Mouse (Mus musculus) heart, postnatal 0 days (tissue): Measurements from ENCODE around the gene Snx12.

Source experiments
- CTCF ChIP-seq: IDR thresholded peaks from 2 replicates; pipeline ENCODE4 v1.5.1; 2016; ENCODE audit warnings: antibody characterized with exemption, control low read depth, low read depth
- EP300 ChIP-seq: IDR thresholded peaks from 2 replicates; pipeline ENCODE4 v1.6.1; 2016; ENCODE audit warnings: antibody characterized with exemption, low read depth

DNA sequence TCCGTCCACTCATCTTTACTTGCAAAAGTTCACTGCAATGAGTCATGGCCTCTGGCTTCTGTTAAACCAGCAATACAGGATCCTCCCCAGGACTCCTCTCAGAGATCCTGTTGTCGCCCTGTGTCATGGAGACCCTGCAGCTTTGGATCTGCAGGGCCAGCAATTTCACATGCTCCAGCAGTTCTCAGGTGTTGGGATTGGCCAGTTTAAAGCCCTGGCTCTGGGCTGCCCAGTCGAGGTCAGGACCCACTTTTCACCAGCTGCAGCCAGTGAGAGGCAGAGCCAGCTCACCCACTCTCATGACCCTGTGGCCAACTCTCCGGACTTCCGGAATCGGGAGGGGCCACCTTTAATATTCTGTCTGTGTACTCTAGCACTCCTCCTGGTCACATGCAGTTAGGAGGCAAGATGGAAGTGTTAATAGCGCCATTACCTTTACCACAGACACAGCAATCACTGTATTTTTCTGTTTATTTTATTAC lies 95.8 kb downstream of the Snx12 start:
- TF ChIP-seq CTCF (no peak), EP300 (no peak)
